Mouse (Mus musculus) c-Kit-positive CD71-positive TER-119-negative erythroid progenitor cells, embryonic 14.5 days (primary cell): ENCODE results near the gene Tgfbr2.

Experiments
- DNase-seq: peaks from one replicate; pipeline ENCODE4 v3.0.0-alpha.2; 2013; ENCODE audit warnings: low read depth

Tgfbr2 gene

GRCm38 (mm10) chr9:116111149-116111970 lies 63.8 kb downstream of the Tgfbr2 start:
- peak; percentile 68 for DNase-seq

- DNase-seq, result no peak
These were observed 66.4 kb downstream of the Tgfbr2 start for GRCm38 (mm10) chr9:116108729-116109128.

- no peak for DNase-seq
These were observed 70.4 kb downstream of the Tgfbr2 start for GRCm38 (mm10) chr9:116104770-116105169.

GRCm38 (mm10) chr9:116101842-116102241 lies 73.3 kb downstream of the Tgfbr2 start:
- no peak for DNase-seq

- DNase-seq, result no peak
These were observed 75.1 kb downstream of the Tgfbr2 start for GRCm38 (mm10) chr9:116100015-116100414.

- DNase-seq, result no peak
These were observed 75.6 kb downstream of the Tgfbr2 start for GRCm38 (mm10) chr9:116099596-116099993.

GRCm38 (mm10) chr9:116098724-116099595 lies 76.2 kb downstream of the Tgfbr2 start:
- no peak for DNase-seq

GRCm38 (mm10) chr9:116091921-116092320 lies 83.2 kb downstream of the Tgfbr2 start:
- DNase-seq, result no peak

- no peak for DNase-seq
These were observed 83.9 kb downstream of the Tgfbr2 start for GRCm38 (mm10) chr9:116091101-116091841.

- no peak for DNase-seq
These were observed 84.9 kb downstream of the Tgfbr2 start for GRCm38 (mm10) chr9:116090296-116090695.

GRCm38 (mm10) chr9:116088912-116089311 lies 86.2 kb downstream of the Tgfbr2 start:
- DNase-seq, result no peak

GRCm38 (mm10) chr9:116087880-116088279 lies 87.3 kb downstream of the Tgfbr2 start:
- DNase-seq, result peak; percentile 53

GRCm38 (mm10) chr9:116087263-116087662 lies 87.9 kb downstream of the Tgfbr2 start:
- no peak for DNase-seq

- DNase-seq, result no peak
These were observed 89.2 kb downstream of the Tgfbr2 start for GRCm38 (mm10) chr9:116085999-116086398.

GRCm38 (mm10) chr9:116084324-116084931 lies 90.7 kb downstream of the Tgfbr2 start:
- DNase-seq, result no peak

- no peak for DNase-seq
These were observed 91.3 kb downstream of the Tgfbr2 start for GRCm38 (mm10) chr9:116083726-116084323.

- no peak for DNase-seq
These were observed 91.9 kb downstream of the Tgfbr2 start for GRCm38 (mm10) chr9:116083300-116083699.

- DNase-seq, result no peak
These were observed 93.4 kb downstream of the Tgfbr2 start for GRCm38 (mm10) chr9:116081781-116082180.

GRCm38 (mm10) chr9:116077419-116077818 lies 97.7 kb downstream of the Tgfbr2 start:
- no peak for DNase-seq

- no peak for DNase-seq
These were observed 98.2 kb downstream of the Tgfbr2 start for GRCm38 (mm10) chr9:116076946-116077345.

GRCm38 (mm10) chr9:116076163-116076562 lies 99.0 kb downstream of the Tgfbr2 start:
- DNase-seq, result no peak
